ENCODE assay signal across 10 mouse cellular contexts in genomic region chr2:17326590-17326989, GRCm38 (mm10).
DNase-seq lines count a peak whose midpoint lies in the region; ATAC-seq and TF ChIP-seq lines count a peak whose summit lies in the region.
"Had no signal": no experiment of that assay in that cellular context is flagged by ENCODE, and none has a peak within 500 bp of the region (broad histone marks: within the 10 kb centered on the region; RNA-seq: fewer than 3 reads in every experiment).

No protein-coding gene starts in this region.

- no peak for TF ChIP-seq EP300 in stomach, postnatal 0 days (optimal IDR thresholded peaks at IDR 0.05)

- H3K9ac ChIP-seq in hindbrain, embryonic 15.5 days = no peak overlapping the region
- no peak overlapping the region for H3K9ac ChIP-seq in hindbrain, embryonic 11.5 days (ENCODE audit: low read depth, low read length)
- no peak overlapping the region for H3K9ac ChIP-seq in midbrain, embryonic 15.5 days
- no peak overlapping the region for H3K9ac ChIP-seq in midbrain, embryonic 13.5 days (replicated peaks)
- H3K9ac ChIP-seq in forebrain, embryonic 14.5 days (ENCODE audit: low read length) = no peak overlapping the region
- H3K9ac ChIP-seq in stomach, postnatal 0 days (ENCODE audit: low read length) = no peak overlapping the region
- H3K9ac ChIP-seq: heart, embryonic 12.5 days; lung, embryonic 15.5 days had no signal

- H3K27me3 ChIP-seq in hindbrain, embryonic 15.5 days = no peaks in the 10 kb centered on the region
- no peaks in the 10 kb centered on the region for H3K27me3 ChIP-seq in hindbrain, embryonic 11.5 days (ENCODE audit: control insufficient read depth, insufficient read depth, low read length)
- no peaks in the 10 kb centered on the region for H3K27me3 ChIP-seq in midbrain, embryonic 15.5 days (replicated peaks)
- H3K27me3 ChIP-seq in midbrain, embryonic 13.5 days = no peaks in the 10 kb centered on the region
- H3K27me3 ChIP-seq in forebrain, embryonic 14.5 days (replicated peaks; ENCODE audit: control insufficient read depth, insufficient read depth, low read length) = no peaks in the 10 kb centered on the region
- H3K27me3 ChIP-seq in stomach, postnatal 0 days (ENCODE audit: control insufficient read depth, insufficient read depth, low read length) = no peaks in the 10 kb centered on the region
- H3K27me3 ChIP-seq: heart, embryonic 12.5 days; lung, embryonic 15.5 days had no signal

- no peaks in the 10 kb centered on the region for H3K4me1 ChIP-seq in hindbrain, embryonic 15.5 days (replicated peaks)
- no peaks in the 10 kb centered on the region for H3K4me1 ChIP-seq in hindbrain, embryonic 11.5 days (replicated peaks; ENCODE audit: control insufficient read depth, insufficient read depth, low read length)
- H3K4me1 ChIP-seq in midbrain, embryonic 15.5 days = no peaks in the 10 kb centered on the region
- H3K4me1 ChIP-seq in midbrain, embryonic 13.5 days (replicated peaks) = no peaks in the 10 kb centered on the region
- H3K4me1 ChIP-seq in forebrain, embryonic 14.5 days (ENCODE audit: control insufficient read depth, insufficient read depth, low read length) = no peaks in the 10 kb centered on the region
- H3K4me1 ChIP-seq in stomach, postnatal 0 days (replicated peaks; ENCODE audit: control insufficient read depth, insufficient read depth) = no peaks in the 10 kb centered on the region
- H3K4me1 ChIP-seq: heart, embryonic 12.5 days; lung, embryonic 15.5 days had no signal

- DNase-seq in hindbrain, embryonic 11.5 days (ENCODE audit: low spot score) = no peak
- DNase-seq in forebrain, embryonic 14.5 days (ENCODE audit: low spot score) = peak; percentile 72
- DNase-seq in stomach, postnatal 0 days (ENCODE audit: low spot score) = no peak
- no peak for DNase-seq in ovary, postnatal 10 days (ENCODE audit: low spot score)
- DNase-seq: right cerebral cortex, postnatal 4 days had no signal

- 0 out of 2 replicates have a peak, but pooled peaks have one; percentile 69 for ATAC-seq in hindbrain, embryonic 15.5 days (ENCODE audit: low FRiP score, low read depth)
- no peak for ATAC-seq in hindbrain, embryonic 11.5 days (ENCODE audit: low FRiP score)
- ATAC-seq in midbrain, embryonic 15.5 days (replicated peaks) = peak; percentile 80
- ATAC-seq in midbrain, embryonic 13.5 days = no peak
- ATAC-seq in forebrain, embryonic 14.5 days = peak; percentile 58
- ATAC-seq in stomach, postnatal 0 days (ENCODE audit: low FRiP score, low TSS enrichment) = no peak

- WGBS in hindbrain, embryonic 15.5 days = 88% methylated on average over 1 of the region's 1 CpGs
- WGBS in hindbrain, embryonic 11.5 days = 95% methylated on average over 1 of the region's 1 CpGs
- 91% methylated on average over 1 of the region's 1 CpGs for WGBS in midbrain, embryonic 15.5 days
- 88% methylated on average over 1 of the region's 1 CpGs for WGBS in midbrain, embryonic 13.5 days
- 84% methylated on average over 1 of the region's 1 CpGs for WGBS in forebrain, embryonic 14.5 days
- WGBS in stomach, postnatal 0 days = 73% methylated on average over 1 of the region's 1 CpGs

- no peak overlapping the region for H3K4me3 ChIP-seq in hindbrain, embryonic 15.5 days
- no peak overlapping the region for H3K4me3 ChIP-seq in hindbrain, embryonic 11.5 days (ENCODE audit: low read depth, low read length)
- no peak overlapping the region for H3K4me3 ChIP-seq in midbrain, embryonic 15.5 days
- no peak overlapping the region for H3K4me3 ChIP-seq in midbrain, embryonic 13.5 days (replicated peaks)
- no peak overlapping the region for H3K4me3 ChIP-seq in forebrain, embryonic 14.5 days (ENCODE audit: low read depth, low read length)
- H3K4me3 ChIP-seq in stomach, postnatal 0 days (ENCODE audit: low read depth, low read length) = no peak overlapping the region
- H3K4me3 ChIP-seq: heart, embryonic 12.5 days; lung, embryonic 15.5 days had no signal

- peak; percentile 62 for TF ChIP-seq CTCF in stomach, postnatal 0 days (IDR thresholded peaks at IDR 0.05; ENCODE audit: low read depth)

- H3K4me2 ChIP-seq in hindbrain, embryonic 15.5 days = no peak overlapping the region
- H3K4me2 ChIP-seq in hindbrain, embryonic 11.5 days (replicated peaks; ENCODE audit: low read depth, low read length) = no peak overlapping the region
- H3K4me2 ChIP-seq in midbrain, embryonic 15.5 days = no peak overlapping the region
- H3K4me2 ChIP-seq in midbrain, embryonic 13.5 days (replicated peaks) = no peak overlapping the region
- H3K4me2 ChIP-seq in forebrain, embryonic 14.5 days (ENCODE audit: low read length) = no peak overlapping the region
- H3K4me2 ChIP-seq in stomach, postnatal 0 days (replicated peaks; ENCODE audit: low read depth) = no peak overlapping the region
- H3K4me2 ChIP-seq: heart, embryonic 12.5 days; lung, embryonic 15.5 days had no signal

- H3K27ac ChIP-seq in hindbrain, embryonic 15.5 days (replicated peaks) = no peak overlapping the region
- H3K27ac ChIP-seq in hindbrain, embryonic 11.5 days (ENCODE audit: low read depth, low read length) = no peak overlapping the region
- H3K27ac ChIP-seq in midbrain, embryonic 15.5 days = no peak overlapping the region
- no peak overlapping the region for H3K27ac ChIP-seq in midbrain, embryonic 13.5 days
- H3K27ac ChIP-seq in forebrain, embryonic 14.5 days (ENCODE audit: low read depth, low read length) = no peak overlapping the region
- H3K27ac ChIP-seq in stomach, postnatal 0 days (replicated peaks) = no peak overlapping the region
- H3K27ac ChIP-seq: lung, embryonic 15.5 days had no signal

- no peaks in the 10 kb centered on the region for H3K9me3 ChIP-seq in hindbrain, embryonic 15.5 days
- H3K9me3 ChIP-seq in hindbrain, embryonic 11.5 days (ENCODE audit: control insufficient read depth, low read length) = no peaks in the 10 kb centered on the region
- no peaks in the 10 kb centered on the region for H3K9me3 ChIP-seq in midbrain, embryonic 15.5 days
- no peaks in the 10 kb centered on the region for H3K9me3 ChIP-seq in midbrain, embryonic 13.5 days
- no peaks in the 10 kb centered on the region for H3K9me3 ChIP-seq in forebrain, embryonic 14.5 days (replicated peaks; ENCODE audit: control insufficient read depth, low read length)
- no peaks in the 10 kb centered on the region for H3K9me3 ChIP-seq in stomach, postnatal 0 days (ENCODE audit: control insufficient read depth, low read length)
- H3K9me3 ChIP-seq: heart, embryonic 12.5 days; lung, embryonic 15.5 days had no signal

- no peaks in the 10 kb centered on the region for H3K36me3 ChIP-seq in hindbrain, embryonic 15.5 days
- H3K36me3 ChIP-seq in hindbrain, embryonic 11.5 days (ENCODE audit: control insufficient read depth, insufficient read depth, low read length) = no peaks in the 10 kb centered on the region
- H3K36me3 ChIP-seq in midbrain, embryonic 15.5 days (replicated peaks) = no peaks in the 10 kb centered on the region
- no peaks in the 10 kb centered on the region for H3K36me3 ChIP-seq in midbrain, embryonic 13.5 days
- no peaks in the 10 kb centered on the region for H3K36me3 ChIP-seq in forebrain, embryonic 14.5 days (ENCODE audit: control insufficient read depth, insufficient read depth, low read length)
- no peaks in the 10 kb centered on the region for H3K36me3 ChIP-seq in stomach, postnatal 0 days (ENCODE audit: control insufficient read depth, insufficient read depth, low read length)
- H3K36me3 ChIP-seq: heart, embryonic 12.5 days; lung, embryonic 15.5 days had no signal

Comparison
In these comparisons a context has a peak if more than half of its experiments do, and no peak if none do; other contexts are left out.
1. ATAC-seq: peak in hindbrain, embryonic 15.5 days (single experiment), midbrain, embryonic 15.5 days (single experiment) and forebrain, embryonic 14.5 days (single experiment); none in hindbrain, embryonic 11.5 days (single experiment), midbrain, embryonic 13.5 days (single experiment) and stomach, postnatal 0 days (single experiment).